Mouse (Mus musculus): ENCODE data around the gene Impg1. TPM values are rescaled to one million over a fixed set of nuclear protein-coding genes. Genes with fewer than 3 reads are reported as not detected.
A peak's percentile ranks its signal among the peaks of the same experiment; 100 is the strongest.

Impg1 gene
- total RNA-seq, 2 experiments from 2014 or later = not detected

DNA sequence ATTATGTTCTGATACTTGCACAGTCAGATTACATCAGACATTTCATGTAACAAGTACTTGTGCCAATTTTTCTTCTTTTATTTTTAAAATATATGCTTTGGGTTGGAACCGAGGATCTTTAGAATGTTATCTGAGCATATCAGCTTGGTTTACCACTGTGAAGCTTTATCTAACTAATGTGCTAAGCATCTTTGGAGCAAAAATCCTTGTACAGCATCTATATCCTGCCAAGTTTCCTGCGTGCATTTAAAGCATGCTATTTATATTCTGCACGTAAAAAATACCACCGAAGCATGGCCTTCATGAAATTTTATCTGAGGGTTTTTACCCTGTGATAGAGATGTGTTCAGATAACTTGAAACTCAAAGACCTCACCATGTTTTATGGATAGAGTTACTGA is 169.2 kb downstream of the Impg1 start:
- Histone ChIP-seq H3K27ac (no peak overlapping the region), H3K4me3 (no peak overlapping the region)
- no peak for TF ChIP-seq CTCF (IDR thresholded peaks at IDR 0.05)
- intact Hi-C loops (cut with DNase I) = no loop called here
- no peak for DNase-seq

DNA sequence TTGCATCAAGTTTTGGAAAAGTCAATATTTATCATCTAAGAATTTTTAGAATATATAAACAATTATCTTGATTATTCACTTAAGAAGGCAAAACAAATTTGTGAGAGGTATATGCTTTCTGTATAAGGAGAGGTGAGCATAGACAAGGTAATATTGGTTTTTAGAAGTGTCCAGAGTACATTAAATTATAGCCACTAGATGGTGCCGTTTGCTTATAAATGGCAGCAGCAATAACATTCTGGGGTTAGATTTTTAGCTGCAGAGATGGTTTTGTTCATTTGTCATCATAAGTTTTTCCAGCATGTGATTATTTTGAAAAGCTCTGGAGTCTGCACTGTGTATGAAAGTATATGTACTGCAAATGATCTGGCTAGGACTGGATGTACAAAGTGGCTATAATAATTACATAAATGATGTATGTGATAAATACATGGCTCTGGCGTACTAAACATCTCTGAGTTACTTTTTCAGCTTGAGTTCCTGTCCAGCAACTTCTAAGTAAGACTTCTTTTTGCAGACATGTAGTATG is 172.2 kb downstream of the Impg1 start:
- intact Hi-C loops (cut with DNase I) = no loop called here
- H3K27ac ChIP-seq = no peak overlapping the region
- no peak overlapping the region for H3K4me3 ChIP-seq
- peak; percentile 49 for TF ChIP-seq CTCF (IDR thresholded peaks at IDR 0.05)
- DNase-seq = no peak

DNA sequence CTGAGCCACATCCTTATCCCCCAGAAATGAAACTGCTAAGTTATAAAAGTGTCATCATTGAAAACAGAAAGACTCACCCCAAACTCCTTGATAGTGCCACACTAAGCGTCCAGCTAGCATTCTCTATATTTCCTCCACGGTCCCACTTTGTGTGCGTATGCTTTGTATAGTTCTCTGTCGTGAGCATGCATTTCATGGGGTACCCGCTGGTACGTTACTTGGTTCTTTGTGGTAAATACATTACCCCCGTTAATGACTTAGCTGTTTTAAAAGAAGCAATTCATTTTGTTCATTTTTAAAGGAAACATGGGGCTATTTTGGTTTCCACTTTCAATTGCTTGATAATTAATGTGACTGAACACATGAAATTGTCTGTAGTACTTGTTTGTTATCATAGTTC is 178.4 kb downstream of the Impg1 start:
- DNase-seq = no peak
- H3K27ac ChIP-seq = no peak overlapping the region
- no peak overlapping the region for H3K4me3 ChIP-seq
- intact Hi-C loops (cut with DNase I) = no loop called here
- no peak for TF ChIP-seq CTCF (IDR thresholded peaks at IDR 0.05)

DNA sequence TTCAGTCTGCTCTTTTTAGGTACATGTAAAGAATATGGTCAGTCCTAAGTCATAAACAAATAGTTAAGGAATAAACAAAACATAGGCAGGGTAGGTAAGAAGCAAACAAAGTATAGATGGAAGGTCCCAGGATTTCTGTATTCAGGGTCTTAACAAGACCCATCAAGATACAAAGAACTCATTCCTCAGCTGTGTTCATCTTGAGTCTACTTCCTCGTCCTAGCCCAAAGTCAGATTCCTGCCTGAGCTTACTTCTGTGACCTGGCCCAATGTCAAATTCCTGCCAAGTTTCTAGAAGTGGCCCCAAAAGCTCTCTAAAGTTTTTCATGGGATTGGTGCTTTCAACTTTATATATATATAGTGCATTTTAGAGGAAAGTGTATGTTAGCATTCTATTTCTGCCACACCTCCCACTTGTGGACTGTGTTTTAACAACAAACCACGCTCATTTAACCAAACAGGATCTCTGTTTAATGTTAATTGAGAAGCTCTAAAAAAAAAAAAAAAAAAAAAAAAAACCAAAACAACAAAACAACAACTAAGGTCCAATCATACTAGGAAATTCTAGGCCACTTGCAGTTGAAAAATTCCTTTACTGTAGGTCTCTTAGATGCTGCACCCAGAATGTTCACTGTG is 180.6 kb downstream of the Impg1 start:
- H3K4me3 ChIP-seq = no peak overlapping the region
- intact Hi-C loops (cut with DNase I) = no loop called here
- DNase-seq = no peak
- H3K27ac ChIP-seq = no peak overlapping the region
- no peak for TF ChIP-seq CTCF (IDR thresholded peaks at IDR 0.05)

DNA sequence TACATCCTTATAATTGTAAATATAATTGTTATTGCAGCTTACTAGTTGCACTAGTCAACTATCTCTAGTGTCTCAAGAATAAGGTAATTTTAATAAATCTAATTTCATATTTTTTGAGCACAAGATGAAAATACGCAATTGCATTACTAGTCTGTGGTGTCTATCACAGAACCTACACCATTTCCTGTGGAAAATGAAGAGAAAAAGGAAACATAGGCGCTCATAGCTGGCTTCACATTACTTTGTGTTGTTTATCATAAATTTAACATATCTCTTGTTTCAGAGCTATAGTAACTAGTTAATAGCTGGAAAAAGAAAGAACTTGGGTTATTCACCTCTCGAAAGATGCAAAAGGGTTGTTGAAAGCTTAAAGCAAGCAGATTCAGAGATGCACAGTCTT is 182.9 kb downstream of the Impg1 start:
- intact Hi-C loops (cut with DNase I) = no loop called here
- no peak for DNase-seq
- Histone ChIP-seq H3K4me3 (no peak overlapping the region), H3K27ac (no peak overlapping the region)
- TF ChIP-seq CTCF (IDR thresholded peaks at IDR 0.05) = no peak

DNA sequence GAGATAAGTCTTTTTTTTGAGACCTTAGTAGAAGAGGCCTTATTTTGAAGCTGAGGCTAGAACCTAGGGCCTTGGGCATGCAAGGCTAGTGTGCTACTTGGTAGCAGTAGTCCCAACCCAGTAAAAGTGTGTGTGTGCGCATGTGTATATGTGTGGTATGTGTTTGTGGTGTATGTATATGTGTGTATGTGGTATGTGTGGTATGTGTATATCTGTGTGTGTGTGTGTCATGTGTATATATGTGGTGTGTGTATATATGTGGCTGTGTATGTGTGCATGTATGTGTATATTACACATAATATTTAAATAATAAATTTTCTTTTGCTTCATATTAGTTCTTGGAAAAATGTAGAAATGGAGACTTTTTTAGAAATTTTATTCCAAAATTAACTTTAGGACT is 184.6 kb downstream of the Impg1 start:
- H3K4me3 ChIP-seq = no peak overlapping the region
- H3K27ac ChIP-seq = no peak overlapping the region
- DNase-seq = no peak

DNA sequence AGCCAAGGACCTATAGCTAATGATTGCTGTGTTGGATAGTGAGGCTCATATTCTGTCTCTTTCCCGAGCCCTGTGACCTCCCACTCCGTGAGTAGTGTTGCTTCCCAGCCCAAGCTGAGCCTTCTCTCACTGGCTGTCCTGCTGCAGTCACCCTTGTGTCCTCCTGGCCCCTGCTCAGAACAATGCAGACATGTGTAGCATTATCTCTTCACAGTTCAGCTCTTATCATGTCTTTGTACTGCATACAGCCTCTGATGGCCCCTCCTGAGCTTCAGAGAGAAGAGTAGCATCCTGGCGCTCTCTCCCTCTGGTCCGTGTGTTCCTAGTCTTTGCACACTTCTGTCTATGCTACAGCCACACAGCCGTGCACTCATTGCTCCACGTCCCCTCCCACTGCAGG is 187.5 kb downstream of the Impg1 start:
- Histone ChIP-seq H3K4me3 (no peak overlapping the region), H3K27ac (no peak overlapping the region)
- TF ChIP-seq CTCF (IDR thresholded peaks at IDR 0.05) = no peak
- intact Hi-C loops (cut with DNase I) = no loop called here
- no peak for DNase-seq

More for the DNA sequence above, 184.6 kb downstream of the Impg1 start:
- TF ChIP-seq CTCF (IDR thresholded peaks at IDR 0.05) = no peak
- intact Hi-C loops (cut with DNase I) = no loop called here

DNA sequence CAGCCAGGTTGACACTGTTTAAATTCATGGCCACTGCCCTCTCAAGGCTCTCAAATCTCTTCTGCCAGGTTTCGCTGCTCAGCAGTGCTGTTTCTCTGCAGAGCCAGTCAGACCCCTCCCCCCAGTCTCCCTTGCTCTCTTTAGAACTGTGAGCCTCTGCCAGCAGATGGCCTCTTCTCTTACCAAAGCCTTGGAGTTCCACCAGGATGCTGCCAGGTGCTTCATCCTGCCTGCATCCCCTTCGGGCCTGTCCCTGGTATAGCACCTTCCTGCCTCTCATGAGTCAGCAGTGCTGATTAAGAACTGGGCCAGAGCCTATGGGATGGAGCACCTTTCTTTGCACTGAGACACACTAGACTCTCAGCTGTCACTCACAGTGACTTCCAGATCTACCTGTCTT is 188.1 kb downstream of the Impg1 start:
- no peak for TF ChIP-seq CTCF (IDR thresholded peaks at IDR 0.05)
- Histone ChIP-seq H3K4me3 (no peak overlapping the region), H3K27ac (no peak overlapping the region)
- intact Hi-C loops (cut with DNase I) = no loop called here
- DNase-seq = no peak

DNA sequence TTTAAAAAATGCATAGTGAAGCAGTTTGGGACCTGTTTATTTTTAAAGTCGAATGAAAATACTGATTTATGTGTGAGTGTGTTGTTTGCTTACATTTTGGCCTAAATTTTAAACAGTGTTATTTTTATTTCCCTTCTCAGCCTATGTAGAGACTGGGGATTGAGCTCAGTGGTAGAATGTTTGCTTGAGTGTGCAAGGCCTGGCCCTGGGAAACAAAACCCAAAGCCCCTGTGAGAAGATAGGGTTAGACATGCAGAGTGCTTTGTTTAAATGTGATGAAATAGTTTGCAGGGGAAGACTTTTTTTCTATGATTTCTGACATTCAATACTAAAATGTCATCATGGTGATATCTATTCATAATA is 189.5 kb downstream of the Impg1 start:
- intact Hi-C loops (cut with DNase I) = no loop called here
- no peak for TF ChIP-seq CTCF (IDR thresholded peaks at IDR 0.05)
- H3K27ac ChIP-seq = no peak overlapping the region
- DNase-seq = no peak
- H3K4me3 ChIP-seq = no peak overlapping the region

DNA sequence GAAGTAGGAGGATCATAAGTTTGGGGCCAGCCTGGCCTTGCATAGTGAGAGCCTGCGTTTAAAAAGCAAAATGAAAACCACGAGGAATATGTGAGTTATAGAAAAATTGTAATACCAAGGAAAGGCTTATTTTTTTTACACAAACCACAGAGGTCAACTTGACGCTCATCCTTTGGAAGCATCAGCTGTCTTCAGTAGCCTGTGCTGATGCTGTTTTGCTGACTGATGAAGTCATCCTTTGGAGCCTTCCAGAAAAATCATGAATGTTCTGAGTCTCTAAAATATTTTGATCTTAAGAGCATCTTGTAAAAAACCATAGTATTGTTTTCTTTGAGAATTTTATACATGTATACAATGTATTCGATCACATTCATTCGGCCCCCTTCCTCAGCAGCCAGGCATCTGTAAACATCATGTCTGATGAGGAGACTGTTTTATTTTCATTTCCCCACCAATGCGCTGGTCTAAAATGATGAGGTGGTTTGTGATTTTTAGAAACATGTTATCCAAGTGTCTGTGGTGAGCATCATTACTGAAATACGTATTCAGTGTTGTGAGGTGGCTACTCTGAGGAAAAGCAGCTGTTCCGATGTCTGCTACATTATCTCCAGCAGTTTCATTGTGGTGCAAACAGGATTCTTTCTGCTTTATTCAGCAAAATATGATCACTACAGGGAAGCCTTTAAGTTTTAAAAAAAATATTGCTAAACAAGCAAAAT is 190.1 kb downstream of the Impg1 start:
- TF ChIP-seq CTCF (IDR thresholded peaks at IDR 0.05) = no peak
- Histone ChIP-seq H3K4me3 (no peak overlapping the region), H3K27ac (no peak overlapping the region)
- no peak for DNase-seq
- intact Hi-C loops (cut with DNase I) = no loop called here

DNA sequence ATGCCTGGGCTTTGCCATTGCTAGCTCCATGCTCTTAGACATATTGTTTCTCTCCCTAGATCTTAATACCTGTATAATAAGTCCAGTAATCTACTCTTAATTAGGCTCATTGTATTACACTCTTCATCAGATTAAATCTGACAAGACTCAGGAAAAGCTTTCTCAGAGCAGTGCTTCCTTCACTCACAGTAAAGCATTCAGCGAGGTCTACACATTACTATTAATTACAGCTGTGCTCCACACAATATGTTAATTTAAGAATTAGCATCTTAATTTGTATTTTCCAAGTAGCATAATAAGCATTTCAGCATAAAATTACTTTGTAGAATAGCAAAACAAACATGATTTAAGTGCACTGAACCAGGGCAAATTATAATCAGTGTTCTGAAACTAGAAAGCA is 192.3 kb downstream of the Impg1 start:
- TF ChIP-seq CTCF (IDR thresholded peaks at IDR 0.05) = no peak
- Histone ChIP-seq H3K27ac (no peak overlapping the region), H3K4me3 (no peak overlapping the region)
- intact Hi-C loops (cut with DNase I) = no loop called here
- no peak for DNase-seq

DNA sequence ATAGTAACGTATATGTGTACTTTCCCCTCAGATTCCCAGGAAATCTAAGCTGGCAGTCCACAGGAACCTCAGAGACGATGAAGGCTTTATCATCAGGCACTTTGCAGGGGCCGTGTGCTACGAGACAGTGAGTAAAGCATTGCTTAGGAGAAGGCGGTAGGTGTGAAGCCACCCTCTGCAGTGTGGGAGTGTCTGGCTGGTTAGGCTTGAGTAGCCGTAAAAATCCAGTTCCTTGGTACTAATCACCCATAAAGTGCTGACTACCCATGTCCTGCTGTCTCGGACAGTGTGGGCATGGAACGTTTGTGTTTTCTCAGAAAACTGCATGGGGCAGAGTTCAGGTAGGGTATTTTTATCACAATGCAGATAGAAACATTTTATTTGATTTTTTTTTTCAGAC is 195.7 kb downstream of the Impg1 start:
- Histone ChIP-seq H3K27ac (no peak overlapping the region), H3K4me3 (no peak overlapping the region)
- intact Hi-C loops (cut with DNase I) = no loop called here
- no peak for DNase-seq
- no peak for TF ChIP-seq CTCF (IDR thresholded peaks at IDR 0.05)

DNA sequence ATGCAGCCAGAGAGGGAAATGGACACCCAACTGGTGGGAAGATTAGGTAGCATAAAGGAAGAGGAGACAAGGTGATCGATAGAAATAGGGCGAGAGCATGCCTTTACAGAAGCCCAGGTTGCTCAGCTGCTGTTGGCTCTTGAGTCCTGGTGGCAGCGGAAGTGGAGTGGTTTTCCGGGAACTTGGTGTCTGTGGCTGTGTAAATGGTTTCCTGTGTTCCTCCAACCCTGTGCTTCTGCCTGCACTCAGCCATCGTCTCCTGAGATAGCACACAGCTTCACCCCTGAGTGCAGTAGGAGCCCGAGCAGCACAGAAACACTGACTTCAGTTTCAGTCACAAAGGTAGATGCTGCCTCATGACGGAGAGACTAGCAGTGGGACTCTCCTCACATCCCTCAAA is 198.8 kb downstream of the Impg1 start:
- intact Hi-C loops (cut with DNase I) = no loop called here
- no peak overlapping the region for H3K27ac ChIP-seq
- DNase-seq = no peak

DNA sequence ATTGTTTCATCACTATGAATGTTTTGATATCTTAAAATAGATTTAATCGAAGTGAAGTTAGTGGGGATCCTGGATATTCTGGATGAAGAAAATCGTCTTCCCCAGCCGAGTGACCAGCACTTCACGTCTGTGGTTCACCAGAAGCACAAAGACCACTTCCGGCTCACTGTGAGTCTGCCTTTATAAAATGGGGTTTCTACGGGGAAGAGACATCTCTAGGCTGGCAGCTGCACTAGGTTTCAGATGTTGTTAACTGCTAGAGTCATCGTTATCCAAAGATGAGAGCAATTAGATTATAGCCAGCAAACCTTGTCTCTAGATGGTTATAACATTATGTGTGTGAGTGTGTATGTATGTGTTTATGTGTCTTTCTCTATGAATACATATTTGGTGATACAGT is 199.2 kb downstream of the Impg1 start:
- intact Hi-C loops (cut with DNase I) = no loop called here
- DNase-seq = no peak
- Histone ChIP-seq H3K27ac (no peak overlapping the region), H3K4me3 (no peak overlapping the region)
- no peak for TF ChIP-seq CTCF (IDR thresholded peaks at IDR 0.05)

More for the DNA sequence above, 198.8 kb downstream of the Impg1 start:
- TF ChIP-seq CTCF (IDR thresholded peaks at IDR 0.05) = no peak
- H3K4me3 ChIP-seq = no peak overlapping the region

All from gastrocnemius, adult 2 months (tissue).